Mouse (Mus musculus) spleen, adult 2 months (tissue): ENCODE results near the gene Ism1.

Experiments
- CTCF ChIP-seq: fragments of 200-500 bp; IDR thresholded peaks from 2 replicates; pipeline ENCODE4 v1.5.1; 2011; ENCODE audit warnings: mild to moderate bottlenecking, inconsistent platforms; ENCODE audit not compliant: insufficient read depth, insufficient read length, insufficient replicate concordance; ENCODE audit errors: extremely low read depth
- POLR2A ChIP-seq: fragments of 200-500 bp; IDR thresholded peaks from 2 replicates; pipeline ENCODE4 v1.6.1; 2011; ENCODE audit warnings: low read depth, low read length, inconsistent platforms

DNA sequence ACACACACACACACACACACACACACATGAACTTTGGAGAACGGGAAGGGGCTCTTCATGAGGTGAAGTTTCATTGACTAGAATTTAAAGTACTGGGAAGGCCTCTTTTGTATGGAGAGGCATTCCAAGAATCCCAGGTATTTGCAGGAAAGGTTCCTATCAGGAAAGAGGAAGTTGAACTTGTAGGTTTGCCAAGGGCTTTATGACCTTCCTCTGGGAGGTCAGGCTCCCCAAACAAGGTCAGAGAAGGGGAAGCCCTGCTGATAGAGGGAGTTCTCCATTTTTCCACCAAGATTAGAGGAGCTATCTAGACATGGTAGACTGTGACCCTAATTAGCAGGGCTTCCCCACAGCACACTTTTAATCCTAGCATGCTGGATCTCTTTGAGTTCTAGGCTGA, 39.8 kb downstream of the Ism1 start:
- TF ChIP-seq CTCF = no peak
- no peak for TF ChIP-seq POLR2A
